Mouse (Mus musculus) frontal cortex, postnatal 36 days (tissue): ENCODE measurements at regions not wholly inside any gene's neighbourhood (a gene's known extent, or its start where the extent isn't known, plus 50 kb on each side); places are given as distances from the start of the nearest gene placed in this dataset.

ENCODE experiments used
- DNase-seq, 2 experiments: peaks; one replicate each; pipeline ENCODE4 v3.0.0; 2022; ENCODE audit warnings: low spot score in 2 of 2

DNA sequence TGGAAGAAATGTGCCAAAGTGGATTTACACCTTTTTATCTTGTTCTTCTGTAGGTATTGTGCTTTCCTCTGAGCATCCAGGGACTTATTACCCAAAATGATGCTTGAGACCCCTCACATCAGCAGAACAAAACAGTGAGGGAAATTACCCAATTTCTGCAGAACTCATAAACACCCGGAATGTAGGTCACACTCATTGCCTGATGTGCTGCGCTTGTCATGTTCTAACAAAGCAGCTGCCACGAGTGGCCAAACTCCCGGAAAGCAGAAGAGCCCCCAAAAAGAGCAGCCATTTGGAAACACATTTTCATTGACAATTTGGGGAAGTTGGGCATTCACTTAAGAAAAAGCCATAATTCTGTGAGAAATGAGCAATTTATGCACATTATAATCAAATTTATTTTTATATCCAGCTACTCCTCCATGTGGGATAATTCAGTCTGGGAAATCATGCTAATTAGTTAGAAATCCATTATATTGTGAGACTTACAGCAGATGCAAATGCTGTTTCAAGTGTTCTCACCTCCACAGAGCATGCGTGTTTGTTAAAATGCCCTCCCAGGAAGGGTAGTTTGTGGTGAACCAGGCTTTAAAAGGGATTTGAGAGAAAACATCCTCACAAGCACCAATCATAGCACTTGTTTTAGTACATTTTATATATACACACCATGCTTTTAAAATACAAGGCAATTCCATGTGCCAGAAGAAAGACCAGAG is 931.9 kb upstream of the Klhl29 start:
- DNase-seq = peak; percentile 4 to 38

DNA sequence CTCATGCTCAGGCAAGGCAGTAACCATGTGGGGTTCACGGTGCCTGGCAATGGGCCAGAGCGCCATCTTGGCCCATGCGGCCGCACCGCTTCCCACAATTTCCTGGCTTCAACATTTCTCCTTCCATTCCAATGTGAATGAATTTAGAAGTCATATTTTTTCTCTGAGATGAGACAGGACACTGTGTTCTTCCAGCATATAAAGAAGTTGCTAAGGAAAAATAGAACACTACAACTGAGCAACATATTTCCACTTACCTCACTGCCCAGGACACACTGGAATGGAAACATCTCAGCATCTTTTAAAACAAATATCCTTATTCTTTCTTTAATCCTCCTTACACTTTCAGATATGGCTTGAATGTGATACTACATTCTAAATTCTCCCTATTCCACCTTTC is 912.1 kb upstream of the Klhl29 start:
- peak in 1 of 2 experiments; percentile 9 for DNase-seq

DNA sequence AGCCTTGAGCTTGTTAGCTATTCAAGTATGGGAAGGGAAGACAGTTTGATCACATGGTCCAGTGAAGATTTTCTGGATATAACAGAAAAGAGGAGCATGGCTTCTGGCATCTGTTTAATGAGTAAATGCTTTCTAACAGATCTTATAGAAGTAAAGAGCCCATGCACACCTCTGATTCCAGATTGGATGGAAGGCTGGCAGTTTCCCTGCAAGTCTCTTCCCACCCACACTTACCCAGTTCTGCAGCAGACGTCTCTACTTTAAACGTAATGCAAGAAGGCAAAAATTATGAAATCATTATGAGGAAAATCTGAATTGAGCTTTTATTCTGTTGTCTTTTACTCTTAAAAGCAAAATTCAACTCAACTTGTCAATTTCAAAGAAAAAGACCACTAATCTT is 888.5 kb upstream of the Klhl29 start:
- DNase-seq = peak; percentile 2 to 25
